Mouse (Mus musculus): ENCODE measurements around the gene Csf2ra. TPM values are rescaled to one million over a fixed set of nuclear protein-coding genes. Genes with fewer than 3 reads are reported as not detected.
"Not testable (repeated sequence)": the region's sequence is repeated elsewhere in the genome, so short reads cannot be mapped to it uniquely, and the experiment has no call there.

The Csf2ra gene
- polyA plus RNA-seq, 1 experiment from 2014 or later = 9.0 TPM

DNA sequence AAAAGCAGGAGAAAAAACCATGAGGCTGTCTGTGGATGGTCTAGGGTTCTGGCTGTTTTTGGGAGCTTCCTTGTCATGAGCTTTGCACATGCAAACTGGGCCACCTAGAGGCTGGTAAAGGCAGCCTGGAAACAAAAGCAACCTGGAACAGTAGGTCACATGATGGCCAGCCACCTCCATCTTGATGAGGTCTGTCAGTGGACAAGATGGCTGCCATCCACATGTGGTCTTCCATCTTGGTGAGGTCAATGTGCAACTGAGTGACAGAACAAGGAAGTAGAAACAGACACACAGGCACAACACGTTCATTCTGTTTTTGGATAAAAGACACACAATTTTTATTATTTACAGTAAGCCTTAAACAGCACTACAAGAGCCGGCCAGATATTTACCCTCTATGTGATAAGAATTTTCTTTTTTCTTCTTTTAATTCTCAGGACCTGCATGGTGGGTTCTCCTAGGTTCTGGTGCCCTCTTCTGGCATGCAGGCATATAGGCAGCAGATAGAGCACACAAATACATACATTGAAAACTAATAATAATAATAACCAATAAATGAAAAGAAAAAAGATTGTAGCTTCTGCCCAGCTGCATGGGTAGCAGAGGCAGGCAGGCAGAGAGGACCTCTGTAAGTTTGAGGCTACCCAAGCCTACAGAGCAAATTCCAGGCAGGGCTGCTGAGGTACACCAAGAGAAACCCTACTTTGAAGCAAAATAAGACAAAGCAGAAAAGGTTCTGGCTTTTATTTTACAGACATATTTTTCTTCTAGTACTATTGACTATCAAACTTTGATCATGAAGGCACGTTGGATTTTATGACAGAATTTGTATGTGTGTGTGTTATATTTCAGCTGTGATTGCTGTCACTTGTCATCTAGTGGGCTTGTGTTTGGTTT is 37.4 kb upstream of the Csf2ra start:
- Histone ChIP-seq H3K36me3 (ENCODE audit: control insufficient read depth, insufficient read depth, low read length) (no peaks in the 10 kb centered on the region), H3K4me3 (ENCODE audit: low read depth, low read length) (no peak overlapping the region), H3K27ac (replicated peaks) (no peak overlapping the region), H3K4me2 (replicated peaks; ENCODE audit: low read depth) (no peak overlapping the region), H3K9me3 (ENCODE audit: control insufficient read depth, low read length) (no peaks in the 10 kb centered on the region), H3K9ac (ENCODE audit: low read length) (no peak overlapping the region), H3K27me3 (ENCODE audit: control insufficient read depth, insufficient read depth, low read length) (no peaks in the 10 kb centered on the region), H3K4me1 (replicated peaks; ENCODE audit: control insufficient read depth, insufficient read depth) (no peaks in the 10 kb centered on the region)
- ATAC-seq (ENCODE audit: low FRiP score, low TSS enrichment) = peak; percentile 55
- TF ChIP-seq EP300 (optimal IDR thresholded peaks at IDR 0.05) (no peak), CTCF (IDR thresholded peaks at IDR 0.05; ENCODE audit: low read depth) (peak; percentile 65)
- 20% methylated on average over 3 of the region's 3 CpGs for WGBS
- DNase-seq (ENCODE audit: low spot score) = peak; percentile 70

DNA sequence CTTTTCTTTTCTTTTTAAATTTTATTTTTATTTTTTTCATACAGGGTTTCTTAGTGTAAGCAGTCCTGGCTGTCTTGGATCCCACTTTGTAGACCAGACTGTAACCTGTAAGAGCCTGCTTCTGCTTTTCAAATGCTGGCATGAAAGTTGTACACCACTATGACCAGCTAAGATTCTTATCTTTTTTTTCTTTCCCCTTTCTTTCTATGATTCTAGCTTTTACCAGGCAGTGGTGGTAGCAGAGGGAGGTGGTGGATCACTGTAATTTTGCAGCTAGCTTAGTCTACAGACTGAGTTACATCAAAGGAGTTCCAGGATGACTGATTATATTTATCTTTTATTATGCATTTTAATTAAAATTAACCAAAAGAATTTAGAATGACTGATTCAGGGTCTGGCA is 36.7 kb upstream of the Csf2ra start:
- no peak for TF ChIP-seq EP300 (optimal IDR thresholded peaks at IDR 0.05)
- no peak for TF ChIP-seq CTCF (IDR thresholded peaks at IDR 0.05; ENCODE audit: low read depth)
- H3K27ac ChIP-seq (replicated peaks) = no peak overlapping the region
- no peaks in the 10 kb centered on the region for H3K4me1 ChIP-seq (replicated peaks; ENCODE audit: control insufficient read depth, insufficient read depth)
- no peak overlapping the region for H3K4me2 ChIP-seq (replicated peaks; ENCODE audit: low read depth)
- no peak for ATAC-seq (ENCODE audit: low FRiP score, low TSS enrichment)
- no peak overlapping the region for H3K4me3 ChIP-seq (ENCODE audit: low read depth, low read length)
- no peaks in the 10 kb centered on the region for H3K36me3 ChIP-seq (ENCODE audit: control insufficient read depth, insufficient read depth, low read length)
- no peaks in the 10 kb centered on the region for H3K27me3 ChIP-seq (ENCODE audit: control insufficient read depth, insufficient read depth, low read length)
- no peak for DNase-seq (ENCODE audit: low spot score)
- no peak overlapping the region for H3K9ac ChIP-seq (ENCODE audit: low read length)
- no peaks in the 10 kb centered on the region for H3K9me3 ChIP-seq (ENCODE audit: control insufficient read depth, low read length)

DNA sequence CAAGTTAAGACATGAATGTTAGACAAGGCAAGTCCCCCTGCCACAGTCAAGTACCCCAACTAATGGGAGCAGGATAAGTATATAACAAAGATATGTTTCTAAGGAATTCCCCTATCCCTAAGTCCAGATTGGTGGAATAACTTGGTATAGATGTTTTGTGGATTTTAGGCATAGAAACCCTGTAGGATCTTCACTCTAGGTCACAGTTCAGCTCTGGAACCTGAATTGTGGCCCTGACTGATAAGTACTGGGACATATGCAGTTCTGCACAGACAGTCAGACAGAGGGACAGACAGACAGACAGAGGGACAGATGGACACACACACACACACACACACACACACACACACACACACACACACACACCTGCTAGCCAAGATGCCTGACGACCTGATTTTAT is 36.0 kb upstream of the Csf2ra start:
- Histone ChIP-seq H3K36me3 (ENCODE audit: control insufficient read depth, insufficient read depth, low read length) (no peaks in the 10 kb centered on the region), H3K4me3 (ENCODE audit: low read depth, low read length) (no peak overlapping the region), H3K4me2 (replicated peaks; ENCODE audit: low read depth) (no peak overlapping the region), H3K27ac (replicated peaks) (no peak overlapping the region), H3K9ac (ENCODE audit: low read length) (no peak overlapping the region), H3K4me1 (replicated peaks; ENCODE audit: control insufficient read depth, insufficient read depth) (no peaks in the 10 kb centered on the region), H3K9me3 (ENCODE audit: control insufficient read depth, low read length) (no peaks in the 10 kb centered on the region), H3K27me3 (ENCODE audit: control insufficient read depth, insufficient read depth, low read length) (no peaks in the 10 kb centered on the region)
- TF ChIP-seq CTCF (IDR thresholded peaks at IDR 0.05; ENCODE audit: low read depth) (no peak), EP300 (optimal IDR thresholded peaks at IDR 0.05) (no peak)
- ATAC-seq (ENCODE audit: low FRiP score, low TSS enrichment) = no peak
- WGBS = 92% methylated on average over 1 of the region's 1 CpGs
- DNase-seq (ENCODE audit: low spot score) = peak; percentile 31

DNA sequence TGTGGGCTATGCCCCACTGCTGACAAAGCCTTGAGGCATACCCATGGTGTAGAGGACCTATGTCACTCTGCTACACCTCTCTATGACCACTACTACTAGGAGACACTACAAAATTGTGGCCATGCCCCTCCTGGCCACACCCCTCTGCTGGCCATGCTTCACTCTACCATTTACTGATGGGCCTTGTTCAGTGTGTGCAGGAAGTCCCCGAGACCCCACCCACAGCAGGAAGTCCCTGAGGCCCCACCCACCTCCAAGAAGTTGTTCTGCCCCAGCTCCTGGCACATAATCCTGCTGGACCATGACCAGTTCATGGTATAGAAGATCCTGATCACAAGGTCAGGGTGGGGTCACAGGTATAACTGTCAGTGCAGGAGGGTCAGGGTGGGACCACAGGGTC is 33.0 kb upstream of the Csf2ra start:
- DNase-seq (ENCODE audit: low spot score) (no peak), ATAC-seq (ENCODE audit: low FRiP score, low TSS enrichment) (no peak)
- Histone ChIP-seq H3K4me3 (ENCODE audit: low read depth, low read length) (no peak overlapping the region), H3K27me3 (ENCODE audit: control insufficient read depth, insufficient read depth, low read length) (no peaks in the 10 kb centered on the region), H3K27ac (replicated peaks) (no peak overlapping the region), H3K4me2 (replicated peaks; ENCODE audit: low read depth) (no peak overlapping the region), H3K36me3 (ENCODE audit: control insufficient read depth, insufficient read depth, low read length) (no peaks in the 10 kb centered on the region), H3K9me3 (ENCODE audit: control insufficient read depth, low read length) (no peaks in the 10 kb centered on the region), H3K4me1 (replicated peaks; ENCODE audit: control insufficient read depth, insufficient read depth) (no peaks in the 10 kb centered on the region), H3K9ac (ENCODE audit: low read length) (no peak overlapping the region)
- no peak for TF ChIP-seq CTCF (IDR thresholded peaks at IDR 0.05; ENCODE audit: low read depth)
- no peak for TF ChIP-seq EP300 (optimal IDR thresholded peaks at IDR 0.05)
- 75% methylated on average over 1 of the region's 1 CpGs for WGBS

DNA sequence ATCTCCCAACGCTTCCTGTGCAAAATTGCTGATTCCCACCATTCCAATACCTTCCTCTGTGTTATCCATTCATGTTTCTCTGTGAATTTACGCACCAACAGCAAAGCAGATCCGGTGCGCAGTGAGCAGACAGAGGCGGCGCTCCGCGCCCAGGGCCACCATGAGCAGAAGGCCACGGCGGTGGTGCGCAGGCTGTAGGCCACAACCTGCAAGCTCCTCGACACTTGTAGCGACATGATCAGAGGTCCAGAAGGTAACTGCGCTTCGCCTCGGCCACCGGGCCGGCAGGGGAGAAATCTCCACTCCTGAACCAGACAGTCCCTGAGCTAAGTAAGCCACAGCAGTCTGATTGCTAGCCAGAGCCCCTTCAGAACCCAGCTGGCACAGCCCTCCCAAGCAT is 29.5 kb upstream of the Csf2ra start:
- ATAC-seq (ENCODE audit: low FRiP score, low TSS enrichment) (no peak), DNase-seq (ENCODE audit: low spot score) (no peak)
- no peaks in the 10 kb centered on the region for H3K9me3 ChIP-seq (ENCODE audit: control insufficient read depth, low read length)
- no peak overlapping the region for H3K9ac ChIP-seq (ENCODE audit: low read length)
- TF ChIP-seq EP300 (optimal IDR thresholded peaks at IDR 0.05) (no peak), CTCF (IDR thresholded peaks at IDR 0.05; ENCODE audit: low read depth) (no peak)
- H3K4me3 ChIP-seq (ENCODE audit: low read depth, low read length) = no peak overlapping the region
- H3K4me1 ChIP-seq (replicated peaks; ENCODE audit: control insufficient read depth, insufficient read depth) = no peaks in the 10 kb centered on the region
- no peak overlapping the region for H3K4me2 ChIP-seq (replicated peaks; ENCODE audit: low read depth)
- no peak overlapping the region for H3K27ac ChIP-seq (replicated peaks)
- H3K27me3 ChIP-seq (ENCODE audit: control insufficient read depth, insufficient read depth, low read length) = no peaks in the 10 kb centered on the region
- WGBS = 91% methylated on average over 18 of the region's 18 CpGs
- no peaks in the 10 kb centered on the region for H3K36me3 ChIP-seq (ENCODE audit: control insufficient read depth, insufficient read depth, low read length)

DNA sequence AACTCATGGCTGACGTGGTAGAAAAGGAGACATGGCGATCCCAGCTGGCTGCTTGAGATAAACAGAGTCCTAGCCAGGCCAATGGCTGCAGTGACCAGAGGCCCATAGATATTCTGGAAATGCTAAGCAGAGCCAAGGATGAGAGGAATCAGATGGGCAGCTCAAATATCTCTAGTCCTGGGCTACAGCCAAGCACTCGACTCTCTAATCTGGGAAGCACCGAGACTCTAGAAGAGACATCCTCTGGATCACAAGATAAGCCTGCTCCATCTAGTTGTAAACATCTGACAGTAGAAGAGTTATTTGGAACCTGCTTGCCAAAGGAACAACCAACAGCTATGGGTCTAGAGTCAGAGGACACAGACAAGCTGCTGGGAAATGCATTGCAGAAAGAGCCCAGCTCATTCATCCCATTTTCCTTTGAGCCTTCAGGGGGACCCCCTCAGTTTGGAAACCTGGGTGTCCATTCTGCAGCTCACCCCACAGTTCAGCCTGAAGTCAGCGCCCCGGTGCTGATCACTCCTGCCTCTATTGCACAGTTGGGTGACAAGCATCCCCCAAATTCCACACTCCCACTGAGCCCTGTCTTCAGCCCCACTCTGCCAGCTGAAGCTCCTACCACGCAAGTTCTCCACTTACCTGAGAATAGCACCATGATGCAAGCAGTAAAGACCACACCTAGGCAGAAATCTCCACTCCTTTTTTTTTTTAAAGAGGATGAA is 28.1 kb upstream of the Csf2ra start:
- no peaks in the 10 kb centered on the region for H3K4me1 ChIP-seq (replicated peaks; ENCODE audit: control insufficient read depth, insufficient read depth)
- H3K27me3 ChIP-seq (ENCODE audit: control insufficient read depth, insufficient read depth, low read length) = no peaks in the 10 kb centered on the region
- H3K9ac ChIP-seq (ENCODE audit: low read length) = no peak overlapping the region
- 73% methylated on average over 7 of the region's 7 CpGs for WGBS
- no peak overlapping the region for H3K4me2 ChIP-seq (replicated peaks; ENCODE audit: low read depth)
- ATAC-seq (ENCODE audit: low FRiP score, low TSS enrichment) (no peak), DNase-seq (ENCODE audit: low spot score) (no peak)
- H3K4me3 ChIP-seq (ENCODE audit: low read depth, low read length) = no peak overlapping the region
- H3K27ac ChIP-seq (replicated peaks) = no peak overlapping the region
- no peaks in the 10 kb centered on the region for H3K36me3 ChIP-seq (ENCODE audit: control insufficient read depth, insufficient read depth, low read length)
- no peak for TF ChIP-seq CTCF (IDR thresholded peaks at IDR 0.05; ENCODE audit: low read depth)
- TF ChIP-seq EP300 (optimal IDR thresholded peaks at IDR 0.05) = no peak
- no peaks in the 10 kb centered on the region for H3K9me3 ChIP-seq (ENCODE audit: control insufficient read depth, low read length)

DNA sequence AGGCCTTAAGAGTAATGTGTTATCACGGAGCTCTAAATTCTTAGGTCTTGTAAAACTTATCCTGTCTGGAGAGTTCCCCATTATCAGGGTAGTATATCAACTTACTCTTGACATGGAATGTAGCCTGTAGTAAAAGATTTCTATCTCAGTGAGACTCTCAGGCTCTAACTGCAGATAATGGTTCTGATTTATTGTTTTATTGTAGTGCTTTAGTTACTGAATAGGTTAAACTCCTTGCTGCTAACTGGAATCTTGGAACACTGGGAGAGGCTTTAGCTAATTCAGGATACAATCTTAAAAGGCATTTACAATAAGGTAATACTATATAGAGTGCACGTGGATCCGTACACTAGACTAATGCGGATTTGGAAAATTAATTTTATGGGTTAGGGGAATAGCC is 19.1 kb upstream of the Csf2ra start:
- not testable (repeated sequence) for H3K9me3 ChIP-seq (ENCODE audit: control insufficient read depth, low read length); H3K4me3 ChIP-seq (ENCODE audit: low read depth, low read length); DNase-seq (ENCODE audit: low spot score); ATAC-seq (ENCODE audit: low FRiP score, low TSS enrichment); H3K4me1 ChIP-seq (replicated peaks; ENCODE audit: control insufficient read depth, insufficient read depth); H3K27ac ChIP-seq (replicated peaks); H3K27me3 ChIP-seq (ENCODE audit: control insufficient read depth, insufficient read depth, low read length); H3K4me2 ChIP-seq (replicated peaks; ENCODE audit: low read depth); H3K9ac ChIP-seq (ENCODE audit: low read length); H3K36me3 ChIP-seq (ENCODE audit: control insufficient read depth, insufficient read depth, low read length)
- WGBS = 73% methylated on average over 4 of the region's 4 CpGs
